Mouse (Mus musculus) liver, embryonic 14.5 days (tissue): ENCODE results near the gene Icam5.

Experiments used
- CTCF ChIP-seq: IDR thresholded peaks from 2 replicates; pipeline ENCODE4 v1.5.1; 2016; ENCODE audit warnings: antibody characterized with exemption, low read depth, control low read depth
- EP300 ChIP-seq: IDR thresholded peaks from 2 replicates; pipeline ENCODE4 v1.6.1; 2016; ENCODE audit warnings: antibody characterized with exemption, low read depth

GRCm38 (mm10) chr9:21018600-21018999 lies 13.3 kb upstream of the Icam5 start:
- TF ChIP-seq CTCF (no peak), EP300 (no peak)
